Mouse (Mus musculus) ES-Bruce4 (cell line): ENCODE results near the gene Icam1. TPM values are rescaled to one million over a fixed set of nuclear protein-coding genes. Genes with fewer than 3 reads are reported as not detected.
A peak's percentile ranks its signal among the peaks of the same experiment; 100 is the strongest.

Experiments
- H3K27ac ChIP-seq: 2 replicates; pipeline ENCODE4 v1.5.1; 2012; ENCODE audit warnings: low read length, inconsistent platforms; ENCODE audit not compliant: insufficient read depth
- H3K27me3 ChIP-seq: 2 replicates; pipeline ENCODE4 v1.6.1; 2012; ENCODE audit warnings: mild to moderate bottlenecking, low read length, inconsistent platforms; ENCODE audit not compliant: control insufficient read depth, poor library complexity, insufficient read depth, severe bottlenecking
- H3K36me3 ChIP-seq: 2 replicates; pipeline ENCODE4 v1.6.1; 2012; ENCODE audit warnings: inconsistent platforms, mild to moderate bottlenecking, low read length, moderate library complexity; ENCODE audit not compliant: control insufficient read depth, poor library complexity, insufficient read depth, severe bottlenecking
- H3K4me1 ChIP-seq: one replicate; pipeline ENCODE4 v1.8.1; 2011; ENCODE audit warnings: low read length; ENCODE audit not compliant: control insufficient read depth, insufficient read depth
- H3K4me3 ChIP-seq: 2 replicates; pipeline ENCODE4 v1.5.1; 2011; ENCODE audit warnings: low read depth, mild to moderate bottlenecking, low read length
- H3K9ac ChIP-seq: 2 replicates; pipeline ENCODE4 v1.6.1; 2012; ENCODE audit warnings: low read depth, mild to moderate bottlenecking, inconsistent platforms; ENCODE audit not compliant: poor library complexity, severe bottlenecking
- H3K9me3 ChIP-seq: replicated peaks from 2 replicates; pipeline ENCODE4 v1.6.1; 2012; ENCODE audit warnings: mild to moderate bottlenecking, low read length, inconsistent platforms; ENCODE audit not compliant: control insufficient read depth, poor library complexity, insufficient read depth, severe bottlenecking
- CTCF ChIP-seq: IDR thresholded peaks from one replicate; pipeline ENCODE4 v1.8.1; 2011; ENCODE audit warnings: low read depth, low read length
- EP300 ChIP-seq: IDR thresholded peaks from 2 replicates; pipeline ENCODE4 v1.6.1; 2011; ENCODE audit warnings: low read depth, low read length; ENCODE audit not compliant: insufficient read depth
- POLR2A ChIP-seq: IDR thresholded peaks from one replicate; pipeline ENCODE4 v1.8.1; 2011; ENCODE audit warnings: low read length; ENCODE audit not compliant: insufficient read depth
- polyA plus RNA-seq: library from polyadenylated mRNA; stranded (reverse); fragments of >200 nt; gene quantifications from 2 replicates; pipeline ENCODE4 v1.2.4, GENCODE M21; 2011; ENCODE audit warnings: low read depth; ENCODE audit not compliant: missing spikeins, insufficient read depth, insufficient read length

Icam1 gene
- polyA plus RNA-seq, 1 experiment, result 25.7 TPM

DNA sequence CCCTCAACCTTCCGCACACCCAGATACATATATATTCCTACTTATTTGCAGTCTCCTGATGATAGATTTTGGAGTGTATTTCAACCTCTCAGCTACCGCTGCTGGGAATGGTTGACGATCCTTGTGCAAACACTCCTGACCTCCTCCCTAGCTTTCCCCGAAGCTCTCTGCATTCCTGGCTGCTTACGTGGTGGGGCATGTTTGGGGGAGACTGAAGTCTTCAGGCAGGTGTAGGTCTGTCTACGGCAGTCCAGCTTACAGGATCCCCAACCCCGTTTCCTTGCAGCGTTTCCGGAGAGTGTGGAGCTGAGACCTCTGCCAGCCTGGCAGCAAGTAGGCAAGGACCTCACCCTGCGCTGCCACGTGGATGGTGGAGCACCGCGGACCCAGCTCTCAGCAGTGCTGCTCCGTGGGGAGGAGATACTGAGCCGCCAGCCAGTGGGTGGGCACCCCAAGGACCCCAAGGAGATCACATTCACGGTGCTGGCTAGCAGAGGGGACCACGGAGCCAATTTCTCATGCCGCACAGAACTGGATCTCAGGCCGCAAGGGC lies 9.5 kb downstream of the Icam1 start:
- no peak overlapping the region for H3K4me3 ChIP-seq
- H3K4me1 ChIP-seq, result peaks cover 9% of the 10 kb centered on the region
- H3K9me3 ChIP-seq, result no peaks in the 10 kb centered on the region
- H3K9ac ChIP-seq, result no peak overlapping the region
- no peaks in the 10 kb centered on the region for H3K27me3 ChIP-seq
- no peak overlapping the region for H3K27ac ChIP-seq
- peaks cover 9% of the 10 kb centered on the region for H3K36me3 ChIP-seq
- TF ChIP-seq CTCF (no peak), EP300 (no peak), POLR2A (no peak)

DNA sequence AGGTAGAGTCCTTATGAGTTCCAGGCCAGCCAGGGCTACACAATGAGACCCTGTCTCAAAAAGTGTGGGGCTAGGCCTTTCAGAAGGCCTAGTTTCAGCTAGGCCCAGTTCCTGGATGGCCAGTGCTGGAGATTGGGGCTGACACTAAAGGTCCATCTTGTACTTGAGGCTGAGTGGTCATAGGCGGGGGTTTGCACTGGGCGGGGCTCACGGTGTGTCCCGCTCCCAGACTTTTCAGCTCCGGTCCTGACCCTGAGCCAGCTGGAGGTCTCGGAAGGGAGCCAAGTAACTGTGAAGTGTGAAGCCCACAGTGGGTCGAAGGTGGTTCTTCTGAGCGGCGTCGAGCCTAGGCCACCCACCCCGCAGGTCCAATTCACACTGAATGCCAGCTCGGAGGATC lies 11.1 kb downstream of the Icam1 start:
- H3K27ac ChIP-seq, result no peak overlapping the region
- no peak overlapping the region for H3K4me3 ChIP-seq
- no peak for TF ChIP-seq POLR2A
- peaks cover 9% of the 10 kb centered on the region for H3K4me1 ChIP-seq
- H3K9me3 ChIP-seq, result no peaks in the 10 kb centered on the region
- H3K27me3 ChIP-seq, result no peaks in the 10 kb centered on the region
- H3K9ac ChIP-seq, result no peak overlapping the region
- H3K36me3 ChIP-seq, result peaks cover 3% of the 10 kb centered on the region; the same call in 1 of the 2 replicates

DNA sequence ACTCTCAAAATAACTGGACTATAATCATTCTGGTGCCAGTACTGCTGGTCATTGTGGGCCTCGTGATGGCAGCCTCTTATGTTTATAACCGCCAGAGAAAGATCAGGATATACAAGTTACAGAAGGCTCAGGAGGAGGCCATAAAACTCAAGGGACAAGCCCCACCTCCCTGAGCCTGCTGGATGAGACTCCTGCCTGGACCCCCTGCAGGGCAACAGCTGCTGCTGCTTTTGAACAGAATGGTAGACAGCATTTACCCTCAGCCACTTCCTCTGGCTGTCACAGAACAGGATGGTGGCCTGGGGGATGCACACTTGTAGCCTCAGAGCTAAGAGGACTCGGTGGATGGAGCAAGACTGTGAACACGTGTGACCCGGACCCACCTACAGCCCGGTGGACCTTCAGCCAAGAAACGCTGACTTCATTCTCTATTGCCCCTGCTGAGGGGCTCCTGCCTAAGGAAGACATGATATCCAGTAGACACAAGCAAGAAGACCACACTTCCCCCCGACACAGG lies 12.0 kb downstream of the Icam1 start:
- Histone ChIP-seq H3K9me3 (no peaks in the 10 kb centered on the region), H3K36me3 (peaks cover 3% of the 10 kb centered on the region; the same call in 1 of the 2 replicates), H3K4me1 (peaks cover 9% of the 10 kb centered on the region), H3K27me3 (no peaks in the 10 kb centered on the region; the same call in 1 of the 2 replicates), H3K4me3 (no peak overlapping the region), H3K27ac (no peak overlapping the region), H3K9ac (no peak overlapping the region)
- TF ChIP-seq CTCF (no peak), EP300 (peak; percentile 80), POLR2A (no peak)

DNA sequence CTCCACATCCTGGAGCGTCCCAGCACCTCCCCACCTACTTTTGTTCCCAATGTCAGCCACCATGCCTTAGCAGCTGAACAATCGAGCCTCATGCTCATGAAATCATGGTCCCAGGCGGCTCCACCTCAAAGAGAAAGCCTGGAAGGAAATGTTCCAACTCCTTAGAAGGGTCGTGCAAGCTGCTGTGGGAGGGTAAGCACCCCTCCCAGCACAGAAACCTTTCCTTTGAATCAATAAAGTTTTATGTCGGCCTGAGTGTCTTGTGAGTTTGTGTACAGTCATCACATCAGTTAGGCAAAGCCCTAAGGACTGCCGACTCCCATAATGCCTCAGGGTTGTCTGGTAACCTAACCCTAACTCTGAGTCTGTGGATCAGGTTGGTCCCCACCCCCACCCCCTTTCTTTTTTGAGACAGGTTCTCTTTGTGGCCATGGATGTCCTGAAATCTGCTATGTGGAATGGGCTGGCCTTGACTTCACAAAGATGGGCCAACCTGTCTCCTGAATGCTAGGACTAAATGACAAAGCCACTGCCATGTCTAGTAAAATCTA lies 12.8 kb downstream of the Icam1 start:
- Histone ChIP-seq H3K9ac (no peak overlapping the region), H3K36me3 (peaks cover 3% of the 10 kb centered on the region; the same call in 1 of the 2 replicates), H3K4me3 (no peak overlapping the region), H3K9me3 (no peaks in the 10 kb centered on the region), H3K27me3 (no peaks in the 10 kb centered on the region; the same call in 1 of the 2 replicates), H3K27ac (0 out of 2 replicates have a peak overlapping the region, but pooled peaks have one; percentile 10), H3K4me1 (peaks cover 9% of the 10 kb centered on the region)
- TF ChIP-seq CTCF (no peak), POLR2A (no peak), EP300 (no peak)

DNA sequence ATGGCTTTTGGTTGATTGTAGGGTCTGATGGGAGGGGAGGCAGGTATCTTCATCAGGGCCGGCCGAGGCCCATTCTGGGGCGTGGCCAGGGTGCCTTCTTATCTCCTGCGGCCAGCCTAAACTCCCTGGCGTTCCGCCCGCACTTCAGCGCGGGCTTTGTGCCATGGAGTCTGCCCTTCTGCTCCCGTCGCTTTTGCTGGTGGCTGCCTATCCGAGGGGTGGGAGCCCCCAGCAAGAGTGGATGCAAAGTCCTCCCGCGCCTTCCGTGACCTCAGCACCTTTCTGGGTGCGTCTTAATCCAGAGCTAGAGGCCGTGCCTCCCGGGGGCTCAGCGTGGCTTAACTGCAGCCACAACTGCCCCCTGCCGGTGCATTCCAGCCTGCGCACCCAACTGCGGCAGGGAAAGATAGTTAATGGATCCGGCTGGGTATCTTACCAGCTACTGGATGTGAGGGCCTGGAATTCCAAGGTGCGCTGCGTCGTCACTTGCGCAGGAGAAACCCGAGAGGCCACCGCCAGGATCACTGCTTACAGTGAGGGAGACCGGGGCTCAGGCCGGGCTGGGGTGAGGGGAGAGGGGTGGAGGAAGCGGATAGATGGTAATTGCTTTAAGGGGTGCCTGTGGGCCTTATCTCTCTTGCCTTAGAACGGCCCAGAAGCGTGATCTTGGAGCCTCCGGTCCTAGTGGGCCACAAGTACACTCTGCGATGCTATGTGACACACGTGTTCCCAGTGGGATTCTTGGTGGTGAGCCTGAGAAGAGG lies 13.7 kb downstream of the Icam1 start, which contains the start of gene Icam4:
Icam4 (plus strand) TSS at position 83 of the 764 bp plus-strand sequence.
- H3K9ac ChIP-seq, result peak within 1 kb of the TSS; percentile 23
- peaks cover 3% of the 10 kb centered on the region; the same call in 1 of the 2 replicates for H3K36me3 ChIP-seq
- no peaks in the 10 kb centered on the region; the same call in 1 of the 2 replicates for H3K27me3 ChIP-seq
- peak within 1 kb of the TSS; percentile 53 for H3K4me3 ChIP-seq
- H3K4me1 ChIP-seq, result peaks cover 9% of the 10 kb centered on the region
- 0 out of 2 replicates have a peak within 1 kb of the TSS, but pooled peaks have one; percentile 10 for H3K27ac ChIP-seq
- TF ChIP-seq POLR2A (no peak), CTCF (peak; percentile 85), EP300 (0 out of 2 replicates have a peak, but pooled peaks have one; percentile 38)
- H3K9me3 ChIP-seq, result no peaks in the 10 kb centered on the region
